In the genomic region with DNA sequence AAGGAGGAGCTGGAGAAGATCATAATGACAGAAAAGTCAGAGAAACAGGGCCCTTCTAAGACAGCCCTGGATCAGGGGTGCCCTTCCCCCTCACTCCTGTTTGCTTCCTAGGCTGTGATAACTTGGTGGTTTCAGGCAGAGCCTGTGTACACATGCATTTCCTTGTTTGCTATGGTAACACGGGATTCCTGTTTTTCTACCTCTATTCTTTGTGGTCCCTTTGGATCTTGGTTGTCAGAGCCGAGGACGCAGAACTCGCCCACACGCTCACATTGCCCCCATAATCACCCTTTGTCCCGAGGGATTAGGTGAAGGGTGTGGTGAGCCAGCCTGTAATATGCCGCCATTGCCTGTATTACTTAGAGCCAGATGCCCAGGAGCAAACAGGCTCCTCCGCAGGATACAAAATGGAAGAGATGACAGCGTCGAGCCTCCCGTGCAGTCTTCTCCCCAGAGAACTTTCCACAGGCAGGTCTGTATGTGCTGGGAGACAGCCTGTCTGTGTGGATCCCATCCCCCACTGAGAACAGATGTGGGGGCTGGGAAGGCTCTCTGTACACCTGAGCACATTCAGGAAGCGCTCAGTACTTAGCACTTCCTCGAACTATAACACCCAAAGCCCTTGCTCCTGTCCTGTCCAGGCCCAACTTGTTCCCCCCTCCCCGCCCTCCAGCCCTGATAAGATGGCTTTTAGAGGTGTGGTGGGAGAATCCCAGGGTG, we compare ENCODE assay signal across 1 mouse cellular context.
TF ChIP-seq lines count a peak whose summit lies in the region.

No protein-coding gene starts in this region.

TF ChIP-seq in CH12.LX, 34 proteins besides CTCF, POLR2A, EP300 and RAD21 (continued from another document):
- no peak for TF ChIP-seq MAZ (IDR thresholded peaks at IDR 0.05; ENCODE audit: low read depth, low read length)
TF ChIP-seq in CH12.LX: peak in this region for 1.
